Mouse (Mus musculus): ENCODE measurements around the gene Nptxr. TPM values are rescaled to one million over a fixed set of nuclear protein-coding genes. Genes with fewer than 3 reads are reported as not detected.
"Not testable (repeated sequence)": the region's sequence is repeated elsewhere in the genome, so short reads cannot be mapped to it uniquely, and the experiment has no call there.

Gene Nptxr
- polyA plus RNA-seq, 1 experiment from 2014 or later = 6.6 TPM

GRCm38 (mm10) chr15:79823588-79824280 is 19.2 kb upstream of the Nptxr start:
- CTCF ChIA-PET = interaction anchor here (0.9 kb wide), 1 partner anchor 10 kb away, joined by 3 read pairs; no protein-coding TSS in a partner anchor
- ATAC-seq = no peak
- DNase-seq (ENCODE audit: low read depth, low spot score) = no peak
- no peaks in the 10 kb centered on the region for H3K27me3 ChIP-seq
- POLR2A ChIA-PET = interaction anchor here (0.6 kb wide), 1 partner anchor 955 kb away, joined by 6 read pairs; no protein-coding TSS in a partner anchor
- in situ Hi-C loops (cut with MboI; ENCODE audit: low pct_unique_long_range_greater_than_20kb) = no loop called here
- TF ChIP-seq CTCF (IDR thresholded peaks at IDR 0.05) = no peak

- DNase-seq (ENCODE audit: low read depth, low spot score) (no peak), ATAC-seq (no peak)
- in situ Hi-C loops (cut with MboI; ENCODE audit: low pct_unique_long_range_greater_than_20kb) = no loop called here
- POLR2A ChIA-PET = no interaction called here
- CTCF ChIA-PET = interaction anchor here (1.5 kb wide), 1 partner anchor 9 kb away, joined by 5 read pairs; no protein-coding TSS in a partner anchor
- no peaks in the 10 kb centered on the region for H3K27me3 ChIP-seq
- TF ChIP-seq CTCF (IDR thresholded peaks at IDR 0.05) = no peak
Measured at GRCm38 (mm10) chr15:79822265-79823199, 18.0 kb upstream of the Nptxr start.

GRCm38 (mm10) chr15:79818325-79818724 is 13.8 kb upstream of the Nptxr start:
- ATAC-seq = no peak
- CTCF ChIA-PET = no interaction called here

GRCm38 (mm10) chr15:79813666-79814258 is 9.2 kb upstream of the Nptxr start:
- POLR2A ChIA-PET = no interaction called here
- CTCF ChIA-PET = interaction anchor here (1.3 to 3.1 kb wide), 2 partner anchors 11 to 18 kb away, joined by 3 to 17 read pairs; no protein-coding TSS in a partner anchor
- peak; percentile 54 for DNase-seq (ENCODE audit: low read depth, low spot score)
- H3K27me3 ChIP-seq = peaks cover 14% of the 10 kb centered on the region
- TF ChIP-seq CTCF (IDR thresholded peaks at IDR 0.05) = no peak
- in situ Hi-C loops (cut with MboI; ENCODE audit: low pct_unique_long_range_greater_than_20kb) = no loop called here
- ATAC-seq = no peak

More at GRCm38 (mm10) chr15:79818325-79818724, 13.8 kb upstream of the Nptxr start:
- DNase-seq (ENCODE audit: low read depth, low spot score) = no peak
- in situ Hi-C loops (cut with MboI; ENCODE audit: low pct_unique_long_range_greater_than_20kb) = no loop called here
- POLR2A ChIA-PET = no interaction called here
- TF ChIP-seq CTCF (IDR thresholded peaks at IDR 0.05) = no peak
- H3K27me3 ChIP-seq = no peaks in the 10 kb centered on the region

- H3K27me3 ChIP-seq = peaks cover 15% of the 10 kb centered on the region
- DNase-seq (ENCODE audit: low read depth, low spot score); ATAC-seq; in situ Hi-C loops (cut with MboI; ENCODE audit: low pct_unique_long_range_greater_than_20kb); POLR2A ChIA-PET: not testable (repeated sequence)
- CTCF ChIA-PET = interaction anchor here (1.3 kb wide), 1 partner anchor 12 kb away, joined by 3 read pairs; no protein-coding TSS in a partner anchor
Measured at GRCm38 (mm10) chr15:79812840-79813239, 8.3 kb upstream of the Nptxr start.

- ChIA-PET CTCF (interaction anchor here (1.9 kb wide), 1 partner anchor 58 kb away, joined by 5 read pairs; no protein-coding TSS in a partner anchor), POLR2A (no interaction called here)
- DNase-seq (ENCODE audit: low read depth, low spot score) (no peak), ATAC-seq (no peak)
- H3K27me3 ChIP-seq = peaks cover 20% of the 10 kb centered on the region
- no peak for TF ChIP-seq CTCF (IDR thresholded peaks at IDR 0.05)
- in situ Hi-C loops (cut with MboI; ENCODE audit: low pct_unique_long_range_greater_than_20kb) = no loop called here
Measured at GRCm38 (mm10) chr15:79810997-79811396, 6.4 kb upstream of the Nptxr start.

GRCm38 (mm10) chr15:79810061-79810460 is 5.5 kb upstream of the Nptxr start:
- in situ Hi-C loops (cut with MboI; ENCODE audit: low pct_unique_long_range_greater_than_20kb) = no loop called here
- no peak for TF ChIP-seq CTCF (IDR thresholded peaks at IDR 0.05)
- DNase-seq (ENCODE audit: low read depth, low spot score) (no peak), ATAC-seq (no peak)
- POLR2A ChIA-PET = interaction anchor here (0.6 kb wide), 1 partner anchor 56 kb away, joined by 5 read pairs; no protein-coding TSS in a partner anchor
- peaks cover 25% of the 10 kb centered on the region for H3K27me3 ChIP-seq
- CTCF ChIA-PET = no interaction called here

GRCm38 (mm10) chr15:79808658-79809057 is 4.1 kb upstream of the Nptxr start:
- ChIA-PET CTCF (no interaction called here), POLR2A (no interaction called here)
- peaks cover 30% of the 10 kb centered on the region for H3K27me3 ChIP-seq
- TF ChIP-seq CTCF (IDR thresholded peaks at IDR 0.05) = no peak
- DNase-seq (ENCODE audit: low read depth, low spot score) (no peak), ATAC-seq (no peak)
- in situ Hi-C loops (cut with MboI; ENCODE audit: low pct_unique_long_range_greater_than_20kb) = no loop called here

GRCm38 (mm10) chr15:79808114-79808513 is 3.5 kb upstream of the Nptxr start:
- CTCF ChIA-PET = no interaction called here
- no peak for ATAC-seq
- POLR2A ChIA-PET = no interaction called here
- in situ Hi-C loops (cut with MboI; ENCODE audit: low pct_unique_long_range_greater_than_20kb) = no loop called here
- no peak for TF ChIP-seq CTCF (IDR thresholded peaks at IDR 0.05)
- DNase-seq (ENCODE audit: low read depth, low spot score) = no peak
- H3K27me3 ChIP-seq = peaks cover 36% of the 10 kb centered on the region

GRCm38 (mm10) chr15:79807050-79807449 is 2.5 kb upstream of the Nptxr start:
- peaks cover 38% of the 10 kb centered on the region for H3K27me3 ChIP-seq
- CTCF ChIA-PET = no interaction called here
- no peak for DNase-seq (ENCODE audit: low read depth, low spot score)
- in situ Hi-C loops (cut with MboI; ENCODE audit: low pct_unique_long_range_greater_than_20kb) = no loop called here
- no peak for TF ChIP-seq CTCF (IDR thresholded peaks at IDR 0.05)
- no peak for ATAC-seq
- POLR2A ChIA-PET = interaction anchor here (0.7 kb wide), 1 partner anchor 1571 kb away, joined by 3 read pairs; no protein-coding TSS in a partner anchor
